Mouse (Mus musculus) kidney, adult 2 months (tissue): ENCODE measurements around the gene Duxbl2. TPM values are rescaled to one million over a fixed set of nuclear protein-coding genes. Genes with fewer than 3 reads are reported as not detected.
"Not testable (repeated sequence)": the region's sequence is repeated elsewhere in the genome, so short reads cannot be mapped to it uniquely, and the experiment has no call there.

Experiments
- DNase-seq: peaks from one replicate; pipeline ENCODE4 v3.0.0; 2021
- H3K27ac ChIP-seq: fragments of 200-500 bp; 2 replicates; pipeline ENCODE4 v1.5.1; 2012; ENCODE audit warnings: low read depth, low read length, control low read depth, inconsistent platforms; ENCODE audit not compliant: insufficient read depth
- H3K27me3 ChIP-seq: fragments of 200-500 bp; replicated peaks from 2 replicates; pipeline ENCODE4 v1.6.1; 2012; ENCODE audit warnings: mild to moderate bottlenecking, moderate library complexity, low read length, inconsistent platforms; ENCODE audit not compliant: control insufficient read depth, insufficient read depth
- H3K36me3 ChIP-seq: fragments of 200-500 bp; 2 replicates; pipeline ENCODE4 v1.6.1; 2012; ENCODE audit warnings: mild to moderate bottlenecking, moderate library complexity, low read length, inconsistent platforms; ENCODE audit not compliant: control insufficient read depth, insufficient read depth
- H3K4me1 ChIP-seq: fragments of 200-500 bp; 2 replicates; pipeline ENCODE4 v1.6.1; 2011; ENCODE audit warnings: low read length; ENCODE audit not compliant: control insufficient read depth, insufficient read depth
- H3K4me3 ChIP-seq: fragments of 200-500 bp; 2 replicates; pipeline ENCODE4 v1.5.1; 2011; ENCODE audit warnings: mild to moderate bottlenecking, low read depth, low read length, control low read depth; ENCODE audit not compliant: insufficient read depth
- WGBS: fragments of 180-500 bp; shearing (Covaris S2); methylation state at CpG from one replicate; pipeline ENCODE4 v1.1.7; 2018; 5-methylcytosine and 5-hydroxymethylcytosine counted together
- polyA plus RNA-seq: library from polyadenylated mRNA; depleted of rRNA; stranded (reverse); fragments of >200 nt; gene quantifications from 2 replicates; pipeline ENCODE4 v1.2.3, GENCODE M21; 2012; rRNA removed

The Duxbl2 gene
- polyA plus RNA-seq, 1 experiment, result not detected

DNA sequence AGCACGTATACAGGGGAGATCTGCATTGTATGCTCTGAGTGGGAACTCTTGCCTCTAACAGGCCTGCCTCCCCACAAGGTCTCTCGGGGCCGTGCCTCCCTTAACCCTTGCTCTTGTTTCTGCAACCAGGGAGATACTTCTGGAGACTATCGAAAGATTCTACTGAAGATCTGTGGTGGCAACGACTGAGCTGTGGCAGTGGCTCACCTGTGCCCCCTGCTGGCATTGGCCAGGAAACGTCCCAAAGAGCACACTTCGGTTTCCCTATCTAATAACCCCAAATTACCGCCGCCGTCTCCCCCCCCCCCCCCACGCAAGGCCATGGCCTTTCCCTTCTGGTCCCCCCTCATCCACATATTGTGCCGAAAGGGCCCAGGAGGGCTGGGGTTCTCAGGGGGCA, 47.1 kb downstream of the Duxbl2 start:
- WGBS, result no CpG with 5 or more reads among the region's 12 CpGs
- not testable (repeated sequence) for H3K4me3 ChIP-seq, DNase-seq, H3K36me3 ChIP-seq, H3K27ac ChIP-seq, H3K27me3 ChIP-seq, H3K4me1 ChIP-seq

- not testable (repeated sequence) for DNase-seq, H3K27me3 ChIP-seq, H3K4me3 ChIP-seq, H3K27ac ChIP-seq, H3K36me3 ChIP-seq, H3K4me1 ChIP-seq
- WGBS, result no CpG with 5 or more reads among the region's 3 CpGs
Measured at GRCm38 (mm10) chr14:26173955-26174354, 55.8 kb downstream of the Duxbl2 start.

GRCm38 (mm10) chr14:26175028-26175427, 56.9 kb downstream of the Duxbl2 start:
- no CpG with 5 or more reads among the region's 6 CpGs for WGBS
- not testable (repeated sequence) for H3K36me3 ChIP-seq, H3K4me1 ChIP-seq

More at GRCm38 (mm10) chr14:26175028-26175427, 56.9 kb downstream of the Duxbl2 start:
- not testable (repeated sequence) for H3K27ac ChIP-seq, H3K4me3 ChIP-seq, H3K27me3 ChIP-seq, DNase-seq

Other genes with a start within 250 kb of the Duxbl2 start
- 3.2 and 4.6 TPM in 2 replicates for gene Plac9a, start 215.2 kb upstream of the Duxbl2 start, polyA plus RNA-seq
- 17.9 and 25.9 TPM in 2 replicates for gene Tmem254a, start 190.7 kb upstream of the Duxbl2 start, polyA plus RNA-seq
- gene Cphx1, start 180.0 kb upstream of the Duxbl2 start, polyA plus RNA-seq, result not detected in 2 replicates
- not detected in 2 replicates for gene Duxbl1, start 139.8 kb upstream of the Duxbl2 start, polyA plus RNA-seq
- 38.4 and 69.3 TPM in 2 replicates for gene Gm9780, start 75.6 kb upstream of the Duxbl2 start, polyA plus RNA-seq
- gene Tmem254c, start 51.0 kb upstream of the Duxbl2 start, polyA plus RNA-seq, result 7.9 and 68.7 TPM in 2 replicates
- gene Cphx2, start 36.8 kb upstream of the Duxbl2 start, polyA plus RNA-seq, result 0.43 TPM in 1 of 2 replicates, not detected in the other
- gene Cphx3, start 36.1 kb upstream of the Duxbl2 start, polyA plus RNA-seq, result 0.33 and 0.50 TPM in 2 replicates
- gene Plac9b, start 64.1 kb downstream of the Duxbl2 start, polyA plus RNA-seq, result 32.3 and 34.4 TPM in 2 replicates
- 162 and 226 TPM in 2 replicates for gene Tmem254b, start 88.7 kb downstream of the Duxbl2 start, polyA plus RNA-seq
- gene Duxbl3, start 139.6 kb downstream of the Duxbl2 start, polyA plus RNA-seq, result 0.08 TPM in 1 of 2 replicates, not detected in the other